Mouse (Mus musculus) forebrain, embryonic 11.5 days (tissue): ENCODE results near the gene Pnmal1. TPM values are rescaled to one million over a fixed set of nuclear protein-coding genes. Genes with fewer than 3 reads are reported as not detected.

Source experiments
- ATAC-seq: fragments of 200-750 bp; cut with Nextera tagmentation; replicated peaks from 2 replicates; pipeline ENCODE4 v1.8.0; 2017; ENCODE audit warnings: moderate TSS enrichment; ENCODE audit not compliant: low FRiP score
- DNase-seq: peaks from one replicate; pipeline ENCODE4 v3.0.0-alpha.2; 2017; ENCODE audit warnings: low spot score
- H3K27ac ChIP-seq: fragments of 300-500 bp; sonication (generic); 2 replicates; pipeline ENCODE4 v1.5.1; 2014; ENCODE audit warnings: low read depth, low read length
- H3K27me3 ChIP-seq: fragments of 300-500 bp; sonication (generic); 2 replicates; pipeline ENCODE4 v1.6.1; 2014; ENCODE audit warnings: mild to moderate bottlenecking, low read length, mixed read lengths; ENCODE audit not compliant: control insufficient read depth, insufficient read depth
- H3K36me3 ChIP-seq: fragments of 300-500 bp; sonication (generic); 2 replicates; pipeline ENCODE4 v1.6.1; 2014; ENCODE audit warnings: mild to moderate bottlenecking, low read length, moderate library complexity, mixed read lengths; ENCODE audit not compliant: control insufficient read depth, insufficient read depth
- H3K4me1 ChIP-seq: fragments of 300-500 bp; sonication (generic); replicated peaks from 2 replicates; pipeline ENCODE4 v1.6.1; 2014; ENCODE audit warnings: low read length, mixed read lengths; ENCODE audit not compliant: control insufficient read depth, insufficient read depth
- H3K4me2 ChIP-seq: fragments of 300-500 bp; sonication (generic); 2 replicates; pipeline ENCODE4 v1.6.1; 2014; ENCODE audit warnings: low read depth, mild to moderate bottlenecking, low read length, moderate library complexity, mixed read lengths; ENCODE audit not compliant: severe bottlenecking
- H3K4me3 ChIP-seq: fragments of 300-500 bp; sonication (generic); 2 replicates; pipeline ENCODE4 v1.5.1; 2014; ENCODE audit warnings: low read depth, low read length
- H3K9ac ChIP-seq: fragments of 300-500 bp; sonication (generic); 2 replicates; pipeline ENCODE4 v1.6.1; 2014; ENCODE audit warnings: low read length
- H3K9me3 ChIP-seq: fragments of 300-500 bp; sonication (generic); 2 replicates; pipeline ENCODE4 v1.6.1; 2016; ENCODE audit warnings: low read length, mixed read lengths; ENCODE audit not compliant: control insufficient read depth
- WGBS: fragments of 180-500 bp; shearing (Covaris S2); extraction: QIAGEN DNeasy Blood & Tissue Kit; methylation state at CpG from one replicate; pipeline ENCODE4 v1.1.7; 2014; 5-methylcytosine and 5-hydroxymethylcytosine counted together
- polyA plus RNA-seq: library from polyadenylated mRNA; unstranded; fragments of >200 nt; fragmentation: Nextera tagmentation; extraction: Ambion mirVana; gene quantifications from 2 replicates; pipeline ENCODE4 v1.2.1, GENCODE M21; 2014

The Pnmal1 gene
- polyA plus RNA-seq, 1 experiment from 2014 or later: 20.4 TPM

- Histone ChIP-seq H3K36me3 (peaks cover 18% of the 10 kb centered on the region; the same call in 1 of the 2 replicates), H3K4me3 (no peak overlapping the region), H3K27me3 (no peaks in the 10 kb centered on the region), H3K4me1 (peaks cover 16% of the 10 kb centered on the region), H3K9ac (no peak overlapping the region), H3K4me2 (no peak overlapping the region), H3K9me3 (no peaks in the 10 kb centered on the region), H3K27ac (no peak overlapping the region)
- 91% methylated on average over 30 of the region's 30 CpGs for WGBS
- no peak for DNase-seq
- ATAC-seq: no peak
Measured at GRCm38 (mm10) chr7:16916342-16917265, 42.9 kb upstream of the Pnmal1 start.

- Histone ChIP-seq H3K9ac (no peak overlapping the region), H3K36me3 (peaks cover 18% of the 10 kb centered on the region; the same call in 1 of the 2 replicates)
- WGBS: 92% methylated on average over 11 of the region's 11 CpGs
Measured at GRCm38 (mm10) chr7:16917447-16917846, 42.0 kb upstream of the Pnmal1 start.

GRCm38 (mm10) chr7:16918014-16918413 is 41.5 kb upstream of the Pnmal1 start:
- peaks cover 27% of the 10 kb centered on the region for H3K4me1 ChIP-seq
- no peak overlapping the region for H3K27ac ChIP-seq
- H3K4me2 ChIP-seq: no peak overlapping the region
- no peak for DNase-seq
- no peak for ATAC-seq
- H3K27me3 ChIP-seq: no peaks in the 10 kb centered on the region
- WGBS: 90% methylated on average over 9 of the region's 9 CpGs
- H3K4me3 ChIP-seq: no peak overlapping the region
- no peaks in the 10 kb centered on the region for H3K9me3 ChIP-seq
- H3K9ac ChIP-seq: no peak overlapping the region
- peaks cover 18% of the 10 kb centered on the region; the same call in 1 of the 2 replicates for H3K36me3 ChIP-seq

More at GRCm38 (mm10) chr7:16917447-16917846, 42.0 kb upstream of the Pnmal1 start:
- DNase-seq (no peak), ATAC-seq (no peak)
- Histone ChIP-seq H3K4me3 (no peak overlapping the region), H3K27ac (no peak overlapping the region), H3K4me1 (peaks cover 25% of the 10 kb centered on the region), H3K9me3 (no peaks in the 10 kb centered on the region), H3K27me3 (no peaks in the 10 kb centered on the region), H3K4me2 (no peak overlapping the region)

- WGBS: 86% methylated on average over 3 of the region's 3 CpGs
- H3K27ac ChIP-seq: no peak overlapping the region
- H3K27me3 ChIP-seq: no peaks in the 10 kb centered on the region
- peaks cover 27% of the 10 kb centered on the region for H3K4me1 ChIP-seq
- ATAC-seq (no peak), DNase-seq (no peak)
- H3K9me3 ChIP-seq: no peaks in the 10 kb centered on the region
- no peak overlapping the region for H3K4me2 ChIP-seq
- H3K9ac ChIP-seq: no peak overlapping the region
- no peak overlapping the region for H3K4me3 ChIP-seq
- H3K36me3 ChIP-seq: peaks cover 18% of the 10 kb centered on the region; the same call in 1 of the 2 replicates
Measured at GRCm38 (mm10) chr7:16918670-16919069, 40.8 kb upstream of the Pnmal1 start.

- Histone ChIP-seq H3K4me2 (no peak overlapping the region), H3K4me1 (peaks cover 27% of the 10 kb centered on the region), H3K9ac (no peak overlapping the region), H3K27me3 (no peaks in the 10 kb centered on the region), H3K4me3 (no peak overlapping the region), H3K27ac (no peak overlapping the region; the same call in 1 of the 2 replicates), H3K9me3 (no peaks in the 10 kb centered on the region), H3K36me3 (peaks cover 18% of the 10 kb centered on the region; the same call in 1 of the 2 replicates)
- no peak for ATAC-seq
- 88% methylated on average over 13 of the region's 13 CpGs for WGBS
- DNase-seq: no peak
Measured at GRCm38 (mm10) chr7:16919395-16920149, 39.9 kb upstream of the Pnmal1 start.

GRCm38 (mm10) chr7:16920150-16920579 is 39.3 kb upstream of the Pnmal1 start:
- H3K9ac ChIP-seq: no peak overlapping the region
- 88% methylated on average over 7 of the region's 7 CpGs for WGBS
- ATAC-seq (no peak), DNase-seq (no peak)
- H3K4me3 ChIP-seq: no peak overlapping the region
- H3K27ac ChIP-seq: no peak overlapping the region; the same call in 1 of the 2 replicates
- H3K36me3 ChIP-seq: peaks cover 15% of the 10 kb centered on the region; the same call in 1 of the 2 replicates
- no peaks in the 10 kb centered on the region for H3K27me3 ChIP-seq
- H3K9me3 ChIP-seq: no peaks in the 10 kb centered on the region
- peaks cover 27% of the 10 kb centered on the region for H3K4me1 ChIP-seq
- H3K4me2 ChIP-seq: no peak overlapping the region

- DNase-seq: no peak
- Histone ChIP-seq H3K27me3 (no peaks in the 10 kb centered on the region), H3K9ac (peak overlapping the region; percentile 80), H3K27ac (peak overlapping the region; percentile 55), H3K9me3 (no peaks in the 10 kb centered on the region), H3K4me2 (peak overlapping the region; percentile 75), H3K36me3 (peaks cover 15% of the 10 kb centered on the region; the same call in 1 of the 2 replicates), H3K4me3 (peak overlapping the region; percentile 58), H3K4me1 (peaks cover 27% of the 10 kb centered on the region)
- no peak for ATAC-seq
- 45% methylated on average over 21 of the region's 21 CpGs for WGBS
Measured at GRCm38 (mm10) chr7:16920818-16921791, 38.4 kb upstream of the Pnmal1 start.
